Comparison of ENCODE assay signal across 41 mouse cellular contexts in the genomic region with DNA sequence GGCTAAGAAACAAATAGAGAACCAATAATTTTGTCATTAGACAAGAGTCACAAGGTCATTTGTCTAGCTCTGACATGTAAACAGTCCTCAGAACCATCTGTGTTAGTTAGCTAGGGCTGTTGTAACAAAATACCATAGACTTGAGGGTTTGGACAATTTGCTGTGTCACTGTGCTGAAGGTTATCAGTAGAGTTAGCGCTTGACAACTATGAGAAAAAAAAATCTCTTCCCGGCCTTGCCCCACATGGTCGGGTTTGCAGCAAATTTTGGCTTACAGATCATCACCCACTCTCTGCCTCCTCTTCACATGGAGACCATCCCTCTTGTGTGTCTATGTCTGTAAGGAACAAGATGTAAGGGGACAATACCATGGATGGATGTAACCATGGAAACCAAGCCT. TPM values are rescaled to one million over a fixed set of nuclear protein-coding genes. Genes with fewer than 3 reads are reported as not detected.
DNase-seq lines count a peak whose midpoint lies in the region; ATAC-seq and TF ChIP-seq lines count a peak whose summit lies in the region.
"Had no signal": no experiment of that assay in that cellular context is flagged by ENCODE, and none has a peak within 500 bp of the region (broad histone marks: within the 10 kb centered on the region; RNA-seq: fewer than 3 reads in every experiment).

No protein-coding gene starts in this region.

- H3K9ac ChIP-seq in liver, adult 2 months (ENCODE audit: low read depth, low read length), result no peak overlapping the region
- no peak overlapping the region for H3K9ac ChIP-seq in liver, embryonic 11.5 days (ENCODE audit: low read depth, low read length)
- no peak overlapping the region for H3K9ac ChIP-seq in liver, embryonic 16.5 days (ENCODE audit: low read depth, low read length)
- no peak overlapping the region for H3K9ac ChIP-seq in kidney, embryonic 16.5 days (replicated peaks; ENCODE audit: low read length)
- H3K9ac ChIP-seq in hindbrain, embryonic 12.5 days, result no peak overlapping the region
- H3K9ac ChIP-seq: embryonic facial prominence, embryonic 13.5 days; forebrain, embryonic 12.5 days; heart, embryonic 15.5 days; intestine, embryonic 15.5 days; limb, embryonic 13.5 days; lung, embryonic 15.5 days; midbrain, embryonic 13.5 days; neural tube, embryonic 13.5 days had no signal

- H3K27me3 ChIP-seq in liver, adult 2 months (ENCODE audit: control insufficient read depth, insufficient read depth, low read length), result no peaks in the 10 kb centered on the region
- no peaks in the 10 kb centered on the region for H3K27me3 ChIP-seq in liver, embryonic 11.5 days (replicated peaks; ENCODE audit: control insufficient read depth, insufficient read depth, low read length)
- no peaks in the 10 kb centered on the region for H3K27me3 ChIP-seq in liver, embryonic 16.5 days (ENCODE audit: control insufficient read depth, insufficient read depth, low read depth, low read length)
- no peaks in the 10 kb centered on the region for H3K27me3 ChIP-seq in kidney, embryonic 16.5 days (ENCODE audit: insufficient read depth, low read length)
- H3K27me3 ChIP-seq in hindbrain, embryonic 12.5 days, result no peaks in the 10 kb centered on the region
- H3K27me3 ChIP-seq: embryonic facial prominence, embryonic 13.5 days; forebrain, embryonic 12.5 days; heart, embryonic 15.5 days; intestine, embryonic 15.5 days; limb, embryonic 13.5 days; lung, embryonic 15.5 days; megakaryocyte, embryonic 14.5 days; midbrain, embryonic 13.5 days; neural tube, embryonic 13.5 days had no signal

- 0 out of 2 replicates have a peak, but pooled peaks have one; percentile 27 for ATAC-seq in liver, embryonic 11.5 days (replicated peaks; ENCODE audit: low FRiP score)
- ATAC-seq in liver, embryonic 16.5 days (ENCODE audit: low read depth), result 0 out of 2 replicates have a peak, but pooled peaks have one; percentile 15
- no peak for ATAC-seq in kidney, embryonic 16.5 days (ENCODE audit: low FRiP score, low TSS enrichment)
- no peak for ATAC-seq in hindbrain, embryonic 12.5 days (ENCODE audit: low FRiP score)
- ATAC-seq: activated CD4-positive, CD25-positive, alpha-beta regulatory T cell, adult 4 months; hindbrain, postnatal 0 days; intestine, embryonic 15.5 days; midbrain, embryonic 13.5 days had no signal

- H3K4me3 ChIP-seq in liver, adult 2 months (ENCODE audit: insufficient read depth, low read depth, low read length), result no peak overlapping the region
- no peak overlapping the region for H3K4me3 ChIP-seq in liver, embryonic 11.5 days (ENCODE audit: low read depth, low read length)
- no peak overlapping the region for H3K4me3 ChIP-seq in liver, embryonic 16.5 days (ENCODE audit: low read depth, low read length)
- H3K4me3 ChIP-seq in kidney, embryonic 16.5 days (ENCODE audit: low read length), result no peak overlapping the region
- no peak overlapping the region for H3K4me3 ChIP-seq in hindbrain, embryonic 12.5 days
- H3K4me3 ChIP-seq: embryonic facial prominence, embryonic 13.5 days; erythroblast, embryonic 14.5 days; forebrain, embryonic 12.5 days; heart, embryonic 10.5 days; heart, embryonic 15.5 days; intestine, embryonic 15.5 days; limb, embryonic 13.5 days; lung, embryonic 15.5 days; megakaryocyte, embryonic 14.5 days; midbrain, embryonic 13.5 days; neural tube, embryonic 13.5 days had no signal

- no peak overlapping the region for H3K27ac ChIP-seq in liver, adult 2 months (replicated peaks; ENCODE audit: insufficient read depth, low read depth, low read length)
- no peak overlapping the region for H3K27ac ChIP-seq in liver, embryonic 11.5 days (ENCODE audit: low read depth, low read length)
- H3K27ac ChIP-seq in liver, embryonic 16.5 days (ENCODE audit: low read length), result 0 out of 2 replicates have a peak overlapping the region, but pooled peaks have one; percentile 2
- H3K27ac ChIP-seq in kidney, embryonic 16.5 days (ENCODE audit: low read length), result no peak overlapping the region
- no peak overlapping the region for H3K27ac ChIP-seq in hindbrain, embryonic 12.5 days
- H3K27ac ChIP-seq: embryonic facial prominence, embryonic 13.5 days; forebrain, embryonic 12.5 days; heart, embryonic 10.5 days; heart, embryonic 15.5 days; hindbrain, postnatal 0 days; intestine, embryonic 15.5 days; kidney, postnatal 0 days; limb, embryonic 13.5 days; lung, embryonic 15.5 days; midbrain, embryonic 13.5 days; neural tube, embryonic 13.5 days had no signal

- no peaks in the 10 kb centered on the region for H3K36me3 ChIP-seq in liver, adult 2 months (ENCODE audit: control insufficient read depth, insufficient read depth, low read length)
- no peaks in the 10 kb centered on the region for H3K36me3 ChIP-seq in liver, embryonic 11.5 days (ENCODE audit: control insufficient read depth, insufficient read depth, low read length)
- no peaks in the 10 kb centered on the region for H3K36me3 ChIP-seq in liver, embryonic 16.5 days (ENCODE audit: control insufficient read depth, insufficient read depth)
- no peaks in the 10 kb centered on the region for H3K36me3 ChIP-seq in kidney, embryonic 16.5 days (ENCODE audit: insufficient read depth, low read length)
- H3K36me3 ChIP-seq in hindbrain, embryonic 12.5 days, result no peaks in the 10 kb centered on the region
- H3K36me3 ChIP-seq: embryonic facial prominence, embryonic 13.5 days; forebrain, embryonic 12.5 days; heart, embryonic 10.5 days; heart, embryonic 15.5 days; intestine, embryonic 15.5 days; limb, embryonic 13.5 days; lung, embryonic 15.5 days; midbrain, embryonic 13.5 days; neural tube, embryonic 13.5 days had no signal

- no peaks in the 10 kb centered on the region for H3K4me1 ChIP-seq in liver, adult 2 months (ENCODE audit: control insufficient read depth, insufficient read depth, low read length)
- H3K4me1 ChIP-seq in liver, embryonic 11.5 days (replicated peaks; ENCODE audit: control insufficient read depth, insufficient read depth, low read length), result peaks cover 7% of the 10 kb centered on the region
- H3K4me1 ChIP-seq in liver, embryonic 16.5 days (ENCODE audit: control insufficient read depth, low read depth, low read length), result peaks cover 21% of the 10 kb centered on the region
- H3K4me1 ChIP-seq in kidney, embryonic 16.5 days (ENCODE audit: insufficient read depth, low read length), result no peaks in the 10 kb centered on the region
- H3K4me1 ChIP-seq in hindbrain, embryonic 12.5 days, result no peaks in the 10 kb centered on the region
- H3K4me1 ChIP-seq: embryonic facial prominence, embryonic 13.5 days; forebrain, embryonic 12.5 days; heart, embryonic 15.5 days; intestine, embryonic 15.5 days; lung, embryonic 15.5 days; midbrain, embryonic 13.5 days; neural tube, embryonic 13.5 days had no signal

- WGBS in liver, adult 2 months, result 78% methylated on average over 3 of the region's 3 CpGs
- WGBS in liver, embryonic 11.5 days, result 50% methylated on average over 3 of the region's 3 CpGs
- WGBS in liver, embryonic 16.5 days (ENCODE audit: insufficient replicate concordance), result 18% methylated on average over 3 of the region's 3 CpGs
- WGBS in kidney, embryonic 16.5 days, result 83% methylated on average over 3 of the region's 3 CpGs
- WGBS in hindbrain, embryonic 12.5 days, result 82% methylated on average over 3 of the region's 3 CpGs

- no peak for TF ChIP-seq POLR2A in liver, adult 2 months (IDR thresholded peaks at IDR 0.05; ENCODE audit: extremely low read depth, insufficient read depth, low read length)

- peak; percentile 19 for DNase-seq in liver, adult 2 months (ENCODE audit: extremely low read depth, low read depth, low spot score)
- no peak for DNase-seq in liver
- no peak for DNase-seq in liver, embryonic 11.5 days (ENCODE audit: low spot score)
- DNase-seq in yolk sac, embryonic 10.5 days (ENCODE audit: low spot score), result no peak
- no peak for DNase-seq in spleen, postnatal 14 days (ENCODE audit: low spot score in 2 of 2)
- DNase-seq: adrenal gland, adult 2 months; adrenal gland, postnatal 36 days; cerebellum, adult 9-10 months; cerebellum, postnatal 36 days; gastrocnemius, postnatal 14 days; kidney, adult 2 months; kidney, postnatal 4 days; lung, postnatal 36 days; thymus, postnatal 14 days had no signal

- H3K79me2 ChIP-seq in liver, adult 2 months (ENCODE audit: control insufficient read depth, insufficient read depth, low read length), result no peaks in the 10 kb centered on the region

- H3K9me3 ChIP-seq in liver, embryonic 11.5 days (ENCODE audit: control insufficient read depth, low read length), result no peaks in the 10 kb centered on the region
- H3K9me3 ChIP-seq in liver, embryonic 16.5 days (replicated peaks; ENCODE audit: control insufficient read depth, low read length), result no peaks in the 10 kb centered on the region; the same call in 1 of the 2 replicates
- no peaks in the 10 kb centered on the region for H3K9me3 ChIP-seq in kidney, embryonic 16.5 days (ENCODE audit: low read length)
- H3K9me3 ChIP-seq in hindbrain, embryonic 12.5 days (replicated peaks), result no peaks in the 10 kb centered on the region
- H3K9me3 ChIP-seq: embryonic facial prominence, embryonic 13.5 days; forebrain, embryonic 12.5 days; heart, embryonic 15.5 days; intestine, embryonic 15.5 days; limb, embryonic 13.5 days; lung, embryonic 15.5 days; neural tube, embryonic 13.5 days had no signal

- no peak overlapping the region for H3K4me2 ChIP-seq in liver, embryonic 11.5 days
- H3K4me2 ChIP-seq in liver, embryonic 16.5 days (ENCODE audit: low read depth, low read length), result no peak overlapping the region
- H3K4me2 ChIP-seq in kidney, embryonic 16.5 days (replicated peaks; ENCODE audit: low read depth, low read length), result no peak overlapping the region
- H3K4me2 ChIP-seq in hindbrain, embryonic 12.5 days (replicated peaks), result no peak overlapping the region
- H3K4me2 ChIP-seq: embryonic facial prominence, embryonic 13.5 days; forebrain, embryonic 12.5 days; heart, embryonic 15.5 days; intestine, embryonic 15.5 days; limb, embryonic 13.5 days; lung, embryonic 15.5 days; midbrain, embryonic 13.5 days; neural tube, embryonic 13.5 days had no signal

- TF ChIP-seq CTCF in liver, adult 2 months (IDR thresholded peaks at IDR 0.05; ENCODE audit: low read depth, low read length), result no peak

RNA-seq across cellular contexts. Expression of a gene that starts 41.5 kb away (rescaled TPM):
- not detected in 2 replicates for total RNA-seq in liver, adult 2 months (2014; rRNA removed)
- not detected in 2 replicates for polyA plus RNA-seq in liver, adult 2 months (2012; rRNA removed)
- polyA plus RNA-seq in liver, embryonic 11.5 days (2014; fragmentation: Nextera tagmentation; extraction: Ambion mirVana), result not detected in 2 replicates
- polyA plus RNA-seq in liver, embryonic 16.5 days (2015; fragmentation: Nextera tagmentation; extraction: Ambion mirVana), result not detected in 2 replicates
- not detected in 2 replicates for polyA plus RNA-seq in kidney, embryonic 16.5 days (2015; fragmentation: Nextera tagmentation; extraction: Ambion mirVana)
- polyA plus RNA-seq in hindbrain, embryonic 12.5 days (2016; fragmentation: Nextera tagmentation; extraction: Ambion mirVana), result not detected in 2 replicates
- total RNA-seq: adrenal gland, adult 2 months; adrenal gland, postnatal 36 days; gastrocnemius, postnatal 14 days; granulocyte monocyte progenitor cell, adult 5-6 weeks; heart, postnatal 25 days; hindbrain, postnatal 0 days; layer of hippocampus, adult 8-10 months; layer of hippocampus, postnatal 25 days; left cerebral cortex, adult 8-10 months; left cerebral cortex, postnatal 36 days had no signal
- polyA plus RNA-seq: activated CD4-positive, CD25-positive, alpha-beta regulatory T cell, adult 4 months; adrenal gland, adult 2 months; brain, embryonic 14.5 days; embryonic facial prominence, embryonic 13.5 days; erythroblast, embryonic 14.5 days; forebrain, embryonic 12.5 days; heart, embryonic 10.5 days; heart, embryonic 15.5 days; hindbrain, embryonic 11.5 days; hindbrain, postnatal 0 days; intestine, embryonic 15.5 days; kidney, adult 2 months; kidney, postnatal 0 days; limb, embryonic 13.5 days; lung, embryonic 15.5 days; midbrain, embryonic 13.5 days; neural tube, embryonic 13.5 days; stomach, embryonic 14.5 days; testis, adult 2 months had no signal

RNA-seq across cellular contexts. Expression of a gene that starts 47.8 kb away (rescaled TPM):
- 52.4 and 55.1 TPM in 2 replicates for total RNA-seq in liver, adult 2 months (2014; rRNA removed)
- polyA plus RNA-seq in liver, adult 2 months (2012; rRNA removed), result 8.7 and 9.0 TPM in 2 replicates
- 49.6 and 50.6 TPM in 2 replicates for polyA plus RNA-seq in liver, embryonic 11.5 days (2014; fragmentation: Nextera tagmentation; extraction: Ambion mirVana)
- polyA plus RNA-seq in liver, embryonic 16.5 days (2015; fragmentation: Nextera tagmentation; extraction: Ambion mirVana), result 30.9 and 33.3 TPM in 2 replicates
- polyA plus RNA-seq in kidney, embryonic 16.5 days (2015; fragmentation: Nextera tagmentation; extraction: Ambion mirVana), result 44.6 and 47.3 TPM in 2 replicates
- polyA plus RNA-seq in hindbrain, embryonic 12.5 days (2016; fragmentation: Nextera tagmentation; extraction: Ambion mirVana), result 66.3 and 69.0 TPM in 2 replicates

Comparison
In these comparisons a context has a peak if more than half of its experiments do, and no peak if none do; other contexts are left out.
1. ATAC-seq: peak in liver, embryonic 11.5 days (single experiment) and liver, embryonic 16.5 days (single experiment); none in kidney, embryonic 16.5 days (single experiment) and hindbrain, embryonic 12.5 days (single experiment).